Mouse (Mus musculus): ENCODE results near the gene Eif2ak1. TPM values are rescaled to one million over a fixed set of nuclear protein-coding genes. Genes with fewer than 3 reads are reported as not detected.
A peak's percentile ranks its signal among the peaks of the same experiment; 100 is the strongest.
"Not testable (repeated sequence)": the region's sequence is repeated elsewhere in the genome, so short reads cannot be mapped to it uniquely, and the experiment has no call there.

Eif2ak1 gene
- total RNA-seq (2015) (22.1 and 22.7 TPM in 2 replicates), total RNA-seq (2017) (34.2 and 35.2 TPM in 2 replicates)

- ATAC-seq (replicated peaks; ENCODE audit: poor library complexity) = peak; percentile 91
Measured at GRCm38 (mm10) chr5:143817116-143817930, at the start of gene Eif2ak1. Eif2ak1 (plus strand) TSS chr5:143817788.

- no peak for ATAC-seq (replicated peaks; ENCODE audit: poor library complexity)
Measured at GRCm38 (mm10) chr5:143781951-143782350, 35.6 kb upstream of the Eif2ak1 start.

GRCm38 (mm10) chr5:143785391-143785790 is 32.2 kb upstream of the Eif2ak1 start:
- ATAC-seq (replicated peaks; ENCODE audit: poor library complexity) = no peak

GRCm38 (mm10) chr5:143801216-143801615 is 16.4 kb upstream of the Eif2ak1 start:
- ATAC-seq (replicated peaks; ENCODE audit: poor library complexity) = not testable (repeated sequence)

- ATAC-seq (replicated peaks; ENCODE audit: poor library complexity) = no peak
Measured at GRCm38 (mm10) chr5:143804056-143804765, 13.4 kb upstream of the Eif2ak1 start.

GRCm38 (mm10) chr5:143807268-143807667 is 10.3 kb upstream of the Eif2ak1 start:
- ATAC-seq (replicated peaks; ENCODE audit: poor library complexity) = no peak

GRCm38 (mm10) chr5:143809421-143810090 is 8.0 kb upstream of the Eif2ak1 start:
- ATAC-seq (replicated peaks; ENCODE audit: poor library complexity) = no peak

GRCm38 (mm10) chr5:143811653-143812052 is 5.9 kb upstream of the Eif2ak1 start:
- ATAC-seq (replicated peaks; ENCODE audit: poor library complexity) = no peak

GRCm38 (mm10) chr5:143814626-143815025 is 3.0 kb upstream of the Eif2ak1 start:
- no peak for ATAC-seq (replicated peaks; ENCODE audit: poor library complexity)

GRCm38 (mm10) chr5:143817931-143818311 is 333 bp downstream of the Eif2ak1 start:
- peak; percentile 4; the same call in 1 of the 2 replicates for ATAC-seq (replicated peaks; ENCODE audit: poor library complexity)

- ATAC-seq (replicated peaks; ENCODE audit: poor library complexity) = no peak
Measured at GRCm38 (mm10) chr5:143818461-143818860, 873 bp downstream of the Eif2ak1 start.

GRCm38 (mm10) chr5:143818949-143819348 is 1.4 kb downstream of the Eif2ak1 start:
- peak; percentile 74 for ATAC-seq (replicated peaks; ENCODE audit: poor library complexity)

GRCm38 (mm10) chr5:143819906-143820660 is 2.5 kb downstream of the Eif2ak1 start:
- ATAC-seq (replicated peaks; ENCODE audit: poor library complexity) = no peak

- no peak for ATAC-seq (replicated peaks; ENCODE audit: poor library complexity)
Measured at GRCm38 (mm10) chr5:143820820-143821219, 3.2 kb downstream of the Eif2ak1 start.

GRCm38 (mm10) chr5:143871547-143872169 is 54.1 kb downstream of the Eif2ak1 start:
- ATAC-seq (replicated peaks; ENCODE audit: poor library complexity) = no peak

GRCm38 (mm10) chr5:143874571-143874970 is 57.0 kb downstream of the Eif2ak1 start:
- ATAC-seq (replicated peaks; ENCODE audit: poor library complexity) = no peak

- ATAC-seq (replicated peaks; ENCODE audit: poor library complexity) = no peak
Measured at GRCm38 (mm10) chr5:143885274-143885673, 67.7 kb downstream of the Eif2ak1 start.

- no peak for ATAC-seq (replicated peaks; ENCODE audit: poor library complexity)
Measured at GRCm38 (mm10) chr5:143890741-143891140, 73.2 kb downstream of the Eif2ak1 start.

GRCm38 (mm10) chr5:143892255-143892886 is 74.8 kb downstream of the Eif2ak1 start:
- ATAC-seq (replicated peaks; ENCODE audit: poor library complexity) = peak; percentile 13; the same call in 1 of the 2 replicates

GRCm38 (mm10) chr5:143893396-143893795 is 75.8 kb downstream of the Eif2ak1 start:
- peak; percentile 98 for ATAC-seq (replicated peaks; ENCODE audit: poor library complexity)

All from megakaryocyte progenitor cell, adult 5-6 weeks (primary cell).